Mouse (Mus musculus): ENCODE data around the gene Ntrk1.
A peak's percentile ranks its signal among the peaks of the same experiment; 100 is the strongest.
"Not testable (repeated sequence)": the region's sequence is repeated elsewhere in the genome, so short reads cannot be mapped to it uniquely, and the experiment has no call there.

Ntrk1 gene

GRCm38 (mm10) chr3:87794922-87795325 is at the start of gene Ntrk1:
Gene Ntrk1, minus strand, starts transcription at chr3:87795162.
- DNase-seq = no peak

- no peak for DNase-seq
Observed at GRCm38 (mm10) chr3:87840858-87841257, 45.9 kb upstream of the Ntrk1 start.

DNA sequence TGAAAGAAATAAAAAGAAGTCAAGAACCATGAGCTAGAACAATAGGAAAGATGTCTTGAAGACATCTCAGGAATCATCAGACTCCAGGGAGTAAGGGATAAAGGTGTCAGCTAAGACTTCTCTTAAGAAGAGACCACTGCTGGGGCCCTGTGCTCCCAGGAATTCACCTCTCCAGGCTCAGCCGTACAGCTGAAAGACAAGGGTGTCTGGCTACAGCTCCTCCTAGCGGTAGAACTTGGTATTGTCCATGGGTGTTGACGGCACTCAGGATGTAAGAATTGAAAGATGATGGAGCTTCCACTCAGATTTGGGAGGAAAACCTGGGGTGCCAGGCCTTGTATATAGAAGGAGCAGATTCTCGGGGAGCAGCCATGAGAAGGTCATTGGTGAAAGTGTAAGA is 43.7 kb upstream of the Ntrk1 start:
- DNase-seq = peak; percentile 81

DNA sequence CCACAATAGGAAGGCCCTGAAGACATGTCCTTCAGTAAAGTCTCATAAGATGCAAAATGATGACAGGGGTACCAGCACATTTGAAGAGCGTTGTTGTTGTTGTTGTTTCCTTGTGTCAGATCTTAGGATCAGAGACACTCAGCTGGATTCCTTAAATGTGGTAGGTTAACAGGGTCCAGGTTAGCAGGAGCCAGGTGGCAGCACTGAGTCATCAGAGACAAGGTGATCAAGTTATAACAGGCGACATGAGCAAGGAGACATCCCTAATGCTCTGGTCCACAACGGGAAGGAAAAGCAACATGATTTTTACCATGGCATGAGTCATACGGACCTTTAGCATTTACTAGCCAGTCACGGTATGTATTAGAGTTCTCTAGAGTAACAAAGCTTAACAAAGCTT is 38.5 kb upstream of the Ntrk1 start:
- no peak for DNase-seq

GRCm38 (mm10) chr3:87832109-87832859 is 37.3 kb upstream of the Ntrk1 start:
- no peak for DNase-seq

GRCm38 (mm10) chr3:87829025-87829424 is 34.1 kb upstream of the Ntrk1 start:
- no peak for DNase-seq

- no peak for DNase-seq
Observed at GRCm38 (mm10) chr3:87828435-87828834, 33.5 kb upstream of the Ntrk1 start.

- DNase-seq = not testable (repeated sequence)
Observed at GRCm38 (mm10) chr3:87824206-87824605, 29.2 kb upstream of the Ntrk1 start, which contains the start of gene Pear1. Gene Pear1, minus strand, starts transcription at chr3:87824306.

DNA sequence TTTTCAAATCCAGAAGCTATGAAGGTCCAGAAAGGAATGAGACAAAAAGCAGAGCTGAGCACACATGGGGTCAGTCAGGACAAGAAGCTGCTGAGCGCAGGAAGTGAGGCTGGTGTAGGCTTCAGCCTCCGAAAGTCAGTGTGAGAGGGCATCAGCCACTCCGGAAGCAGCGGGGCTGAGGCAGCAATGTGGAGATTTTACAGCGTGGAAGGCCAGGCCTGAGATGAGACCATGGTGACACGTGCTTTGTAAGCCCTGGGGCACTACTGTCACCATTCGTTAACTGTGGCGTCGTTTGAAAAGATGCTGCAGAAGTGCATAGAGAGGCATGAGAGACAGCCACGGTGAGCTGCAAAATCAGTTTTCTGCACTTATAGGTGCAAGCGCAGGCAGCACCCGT is 23.3 kb upstream of the Ntrk1 start:
- no peak for DNase-seq

GRCm38 (mm10) chr3:87816646-87817093 is 21.7 kb upstream of the Ntrk1 start:
- peak; percentile 60 for DNase-seq

GRCm38 (mm10) chr3:87816166-87816565 is 21.2 kb upstream of the Ntrk1 start:
- no peak for DNase-seq

GRCm38 (mm10) chr3:87812873-87813272 is 17.9 kb upstream of the Ntrk1 start:
- no peak for DNase-seq

DNA sequence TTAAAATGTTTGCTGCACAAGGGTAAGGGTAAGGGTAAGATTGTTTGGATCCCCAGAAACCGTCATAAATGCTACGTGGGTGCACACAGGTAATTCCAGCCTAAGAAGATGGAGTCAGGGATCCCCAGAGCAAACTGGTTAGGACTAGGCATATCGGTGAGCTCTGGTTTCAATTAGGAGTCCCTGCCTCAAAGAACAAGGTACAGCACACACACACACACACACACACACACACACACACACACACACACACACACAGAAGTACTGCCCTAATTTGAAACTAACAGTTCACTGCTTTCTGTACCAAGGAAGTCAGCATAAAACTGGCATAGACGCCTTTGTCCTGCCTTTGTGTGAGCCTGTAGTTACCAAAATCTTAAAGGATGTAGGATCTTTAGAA is 17.5 kb upstream of the Ntrk1 start:
- DNase-seq = no peak

DNA sequence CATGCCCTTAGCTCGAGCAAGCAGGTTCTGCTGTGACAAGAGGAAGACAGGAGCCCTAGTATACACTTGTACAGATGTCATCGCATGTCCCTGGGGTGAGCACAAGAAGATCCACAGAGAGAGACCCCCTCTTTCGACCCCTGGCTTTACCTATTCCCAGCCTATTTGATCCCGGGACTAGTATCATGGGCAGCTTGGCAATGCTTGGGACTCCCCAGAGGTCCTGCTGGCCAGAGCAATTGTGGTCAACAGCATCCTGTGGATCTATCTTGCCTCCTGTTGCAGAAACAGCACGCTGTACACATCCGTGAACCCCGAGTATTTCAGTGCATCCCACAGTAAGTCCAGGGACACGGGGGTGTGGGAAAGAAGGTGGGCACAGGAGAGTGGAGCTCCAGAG is 16.3 kb upstream of the Ntrk1 start:
- no peak for DNase-seq

DNA sequence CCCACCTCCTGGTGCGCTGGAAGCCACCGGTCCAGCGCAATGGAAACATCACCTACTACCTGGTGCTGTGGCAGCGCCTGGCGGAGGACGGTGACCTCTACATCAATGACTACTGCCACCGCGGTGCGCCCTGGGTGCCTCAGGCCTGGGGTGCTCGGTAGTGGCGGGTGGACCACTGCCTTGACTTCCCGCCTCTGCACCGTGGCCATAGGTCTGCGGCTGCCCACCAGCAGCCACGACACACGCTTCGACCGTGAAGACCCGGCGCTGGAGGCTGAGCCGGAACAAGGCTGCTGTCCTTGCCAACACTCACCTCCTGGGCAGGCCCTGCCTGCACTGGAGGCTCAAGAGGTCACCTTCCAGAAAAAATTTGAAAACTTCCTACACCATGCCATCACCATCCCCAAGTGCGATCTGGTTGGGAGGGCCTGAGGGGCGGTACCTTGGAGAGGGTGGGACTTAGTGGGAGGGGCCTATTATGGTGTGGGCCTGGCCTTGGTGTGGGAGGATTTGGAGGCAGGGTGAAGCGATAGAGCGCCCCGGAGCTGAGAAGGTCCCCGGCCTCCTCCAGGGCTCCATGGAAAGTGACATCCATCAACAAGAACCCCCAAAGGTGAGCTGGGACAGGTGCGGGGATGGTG is 14.5 kb upstream of the Ntrk1 start:
- DNase-seq = no peak

DNA sequence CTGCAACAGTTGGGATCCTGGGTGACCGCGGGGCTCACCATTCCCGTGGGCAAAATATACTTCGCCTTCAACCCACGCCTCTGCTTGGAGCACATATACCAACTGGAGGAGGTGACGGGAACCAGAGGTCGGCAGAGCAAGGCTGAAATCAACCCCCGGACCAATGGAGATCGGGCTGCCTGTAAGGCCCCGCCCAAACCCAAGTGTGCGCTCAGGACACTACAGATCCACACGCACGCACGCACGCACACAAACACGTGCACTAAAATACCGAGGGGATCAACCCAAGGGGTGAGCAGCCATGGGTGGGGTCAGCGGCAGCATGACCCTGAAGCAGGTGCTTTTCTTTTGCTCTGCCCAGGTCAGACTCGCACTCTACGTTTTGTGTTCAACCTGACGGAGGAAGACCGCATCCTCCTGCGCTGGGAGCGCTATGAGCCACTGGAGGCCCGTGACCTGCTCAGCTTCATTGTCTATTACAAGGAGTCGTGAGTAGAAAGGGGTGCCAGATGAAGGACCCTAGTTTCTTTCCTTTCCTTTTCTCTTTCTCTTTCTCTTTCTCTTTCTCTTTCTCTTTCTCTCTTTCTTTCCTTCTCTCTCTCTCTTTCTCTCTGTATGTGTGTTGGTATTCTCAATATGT is 9.2 kb upstream of the Ntrk1 start:
- no peak for DNase-seq

- no peak for DNase-seq
Observed at GRCm38 (mm10) chr3:87801681-87802080, 6.7 kb upstream of the Ntrk1 start.

- no peak for DNase-seq
Observed at GRCm38 (mm10) chr3:87796736-87797334, 1.9 kb upstream of the Ntrk1 start, which contains the start of gene Insrr. Gene Insrr, plus strand, starts transcription at chr3:87796951.

DNA sequence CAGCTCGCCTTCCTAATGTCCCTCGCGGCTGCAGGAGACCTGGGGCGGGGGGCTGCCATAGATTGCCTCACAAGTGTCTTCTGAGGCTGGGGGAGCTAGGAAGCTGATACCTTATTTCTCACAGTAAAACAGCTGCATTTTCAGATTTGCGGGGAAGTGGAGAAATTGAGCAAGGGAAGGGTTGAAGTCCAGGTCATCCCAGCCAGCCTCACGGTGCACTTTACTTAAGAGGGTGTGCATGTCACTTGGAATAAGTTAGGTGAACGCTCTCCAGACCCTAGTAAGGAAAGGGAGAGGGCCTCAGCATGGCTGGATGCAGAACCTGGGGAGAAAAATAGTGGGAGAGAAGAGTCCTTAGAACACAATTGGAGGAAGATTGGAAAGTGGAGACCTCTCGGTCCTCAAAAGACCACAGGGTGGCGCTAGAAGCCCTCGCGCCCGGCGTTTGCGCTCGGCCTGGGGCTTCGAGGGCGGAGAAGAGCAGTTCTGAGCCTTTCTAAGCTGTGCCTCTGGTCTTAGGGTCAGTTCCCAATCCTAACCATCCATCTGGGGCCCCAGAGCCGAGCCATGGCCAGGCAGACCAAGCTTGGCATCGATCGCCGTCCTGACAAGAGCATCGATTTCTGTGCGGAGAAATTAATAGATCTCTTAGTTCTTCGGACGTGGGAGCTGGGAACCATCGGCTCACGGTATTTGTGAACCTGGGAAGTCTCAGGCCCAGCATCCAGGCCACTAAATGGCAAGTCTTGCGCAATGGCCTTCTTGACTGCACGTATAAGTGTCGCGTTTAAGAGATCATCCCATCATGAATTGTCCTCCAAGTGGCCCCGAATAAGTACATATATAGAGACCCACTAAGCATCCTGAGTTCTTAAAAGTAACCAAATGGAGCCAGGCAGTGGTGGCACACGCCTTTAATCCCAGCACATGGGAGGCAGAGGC is 645 bp upstream of the Ntrk1 start:
- DNase-seq = peak; percentile 68

- no peak for DNase-seq
Observed at GRCm38 (mm10) chr3:87789768-87790167, 5.2 kb downstream of the Ntrk1 start.

DNA sequence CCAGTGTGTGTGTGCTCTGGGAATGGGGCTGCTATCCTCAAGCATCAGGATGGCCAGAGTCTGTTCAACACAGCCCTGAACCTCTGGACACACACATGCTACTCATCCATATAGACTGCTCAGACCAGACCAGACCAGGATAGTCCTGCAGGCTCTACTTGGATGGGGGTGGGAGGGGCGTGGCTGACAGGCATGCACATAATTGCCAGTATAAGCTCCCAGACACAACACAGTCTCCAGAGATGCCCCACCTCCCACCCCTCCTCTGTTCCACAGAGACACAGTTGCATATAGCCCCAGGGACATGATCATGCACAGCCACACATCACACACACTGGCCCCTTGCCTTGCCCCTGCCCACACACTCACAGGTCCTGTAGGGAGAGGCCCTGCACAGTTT is 5.7 kb downstream of the Ntrk1 start:
- DNase-seq = no peak

GRCm38 (mm10) chr3:87785626-87786214 is 9.2 kb downstream of the Ntrk1 start:
- no peak for DNase-seq
